Mouse (Mus musculus) G1E (cell line): ENCODE data around the gene B4galt7.

Experiments
- CTCF ChIP-seq: IDR thresholded peaks from 2 replicates; pipeline ENCODE4 v1.5.1; 2012; ENCODE audit warnings: low read depth, low read length, inconsistent platforms, mixed read lengths
- TAL1 ChIP-seq: conservative IDR thresholded peaks from 2 replicates; pipeline ENCODE4 v1.6.1; 2012; ENCODE audit warnings: low read depth, low read length, inconsistent platforms, mixed read lengths

DNA sequence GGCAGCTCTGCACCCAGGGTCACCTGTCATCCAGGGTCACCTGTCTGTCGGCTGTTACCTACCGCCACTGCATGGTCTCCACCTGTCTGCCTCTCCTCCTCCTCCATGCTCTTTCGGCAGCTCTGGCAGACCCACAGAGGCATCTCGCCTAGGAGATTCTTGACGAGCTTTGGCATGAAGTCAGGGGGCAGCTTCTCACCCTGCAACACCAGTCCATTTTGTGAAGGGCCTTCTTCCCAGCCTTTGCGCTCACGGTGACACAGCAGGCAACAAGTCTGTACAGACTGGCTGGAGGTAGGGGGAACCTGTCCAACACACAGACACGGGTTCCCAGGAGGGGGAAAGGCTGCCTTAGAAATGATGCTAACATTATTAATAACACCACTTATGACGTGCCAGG, 43.8 kb upstream of the B4galt7 start:
- no peak for TF ChIP-seq CTCF
- no peak for TF ChIP-seq TAL1
